Mouse (Mus musculus) thymus, postnatal 4 days (tissue): ENCODE measurements at regions not wholly inside any gene's neighbourhood (a gene's known extent, or its start where the extent isn't known, plus 50 kb on each side); places are given as distances from the start of the nearest gene placed in this dataset.

ENCODE experiments used
- DNase-seq: peaks from one replicate; pipeline ENCODE4 v3.0.0; 2021

DNA sequence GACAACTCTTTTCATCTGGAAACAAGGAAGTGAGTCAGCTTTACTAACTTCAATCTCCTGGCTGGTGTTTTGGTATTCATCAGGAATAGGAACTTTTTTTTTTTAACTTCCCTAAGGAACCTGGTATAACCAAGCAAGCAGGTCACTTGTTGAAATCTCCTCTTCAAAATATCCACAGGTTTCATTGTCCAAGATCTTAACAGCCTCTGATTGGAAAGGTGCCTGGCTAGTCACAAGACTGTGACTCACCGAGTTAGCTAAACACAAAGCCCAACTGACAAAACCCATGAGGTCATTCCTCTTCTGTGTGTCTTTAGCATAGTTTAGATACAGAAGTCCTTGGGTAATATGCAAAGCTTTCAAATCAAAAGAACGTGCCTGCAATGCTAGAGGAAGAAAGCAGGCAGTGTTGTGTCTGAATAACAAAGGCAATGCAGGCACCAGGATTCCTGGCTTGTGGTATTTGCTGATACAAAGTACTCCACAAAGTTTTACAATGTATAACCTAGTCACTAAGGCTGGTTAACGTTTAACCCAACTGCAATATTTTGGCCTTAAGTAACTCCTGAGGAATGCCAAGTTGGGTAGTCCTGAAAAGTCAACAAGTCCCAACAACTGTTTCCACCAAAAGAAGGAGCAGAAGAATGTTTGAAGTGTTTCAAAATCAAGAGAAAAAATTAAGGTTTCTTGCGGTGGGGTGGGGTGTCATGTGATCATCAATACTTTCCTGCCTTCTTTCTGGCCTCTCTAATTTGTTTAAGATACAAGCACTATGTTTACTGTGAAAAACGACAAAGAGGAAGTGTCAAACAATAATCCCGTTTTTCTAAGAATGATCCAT lies 57.5 kb upstream of the Klf6 start:
- DNase-seq = no peak

DNA sequence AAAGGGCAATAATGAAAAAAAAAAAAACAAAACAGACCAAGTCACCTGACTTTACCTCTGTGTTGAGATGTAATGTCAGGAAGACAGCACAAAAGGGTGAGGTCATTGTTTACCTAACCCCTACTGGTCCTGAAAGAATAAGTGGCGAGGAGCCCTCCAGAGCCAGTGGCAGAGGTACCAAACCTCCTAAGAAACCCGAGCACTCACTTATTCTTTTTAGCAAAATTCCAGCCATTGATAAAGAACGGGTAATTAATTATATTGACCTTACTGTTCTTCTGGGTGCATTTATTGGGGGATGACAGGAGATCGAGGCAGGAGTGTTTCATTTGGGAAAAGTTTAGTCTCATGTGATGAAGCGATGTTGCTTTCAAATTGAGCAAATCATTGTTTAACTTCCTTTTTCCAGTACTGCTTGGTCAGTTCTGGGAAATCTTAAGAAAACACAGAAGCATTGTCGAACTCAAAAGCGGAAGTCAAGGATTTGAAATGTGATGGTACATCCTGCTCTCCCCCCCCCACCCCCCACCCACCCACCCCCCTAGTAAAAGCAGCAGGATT lies 56.8 kb upstream of the Klf6 start:
- DNase-seq = no peak

DNA sequence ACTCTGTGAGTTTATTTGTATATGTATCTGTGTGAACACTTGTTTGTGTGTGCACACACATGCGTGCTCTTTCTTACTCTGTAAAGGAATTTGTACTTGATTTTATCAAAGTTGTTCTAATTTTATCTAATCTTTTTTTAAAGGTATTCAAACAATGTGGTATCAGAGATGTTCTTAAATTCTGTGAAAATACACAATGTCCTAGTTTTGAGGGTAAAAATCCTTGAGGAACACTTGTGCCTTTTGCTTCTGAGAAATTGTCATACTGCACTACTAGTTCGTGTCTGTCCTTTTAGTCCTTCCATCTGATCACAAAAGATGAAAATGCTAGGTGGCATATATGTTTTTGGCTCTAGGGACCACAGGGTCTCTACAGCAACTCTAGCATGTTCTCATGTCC lies 52.9 kb upstream of the Klf6 start:
- no peak for DNase-seq
